26 mouse cellular contexts compared by ENCODE assay signal in genomic region chr19:41123009-41123408, GRCm38 (mm10). TPM values are rescaled to one million over a fixed set of nuclear protein-coding genes. Genes with fewer than 3 reads are reported as not detected.
DNase-seq lines count a peak whose midpoint lies in the region; ATAC-seq lines count a peak whose summit lies in the region.
"Had no signal": no experiment of that assay in that cellular context is flagged by ENCODE, and none has a peak within 500 bp of the region (broad histone marks: within the 10 kb centered on the region; RNA-seq: fewer than 3 reads in every experiment).

No protein-coding gene starts in this region.

- H3K9me3 ChIP-seq in forebrain, embryonic 10.5 days = no peaks in the 10 kb centered on the region
- H3K9me3 ChIP-seq in forebrain, embryonic 11.5 days (ENCODE audit: control insufficient read depth, low read length) = no peaks in the 10 kb centered on the region
- H3K9me3 ChIP-seq in neural tube, embryonic 13.5 days = no peaks in the 10 kb centered on the region
- H3K9me3 ChIP-seq: embryonic facial prominence, embryonic 10.5 days; embryonic facial prominence, embryonic 12.5 days; G1E had no signal

- H3K27me3 ChIP-seq in forebrain, embryonic 10.5 days (ENCODE audit: poor library complexity, severe bottlenecking) = peaks cover 15% of the 10 kb centered on the region; the same call in 1 of the 2 replicates
- H3K27me3 ChIP-seq in forebrain, embryonic 11.5 days (ENCODE audit: control insufficient read depth, insufficient read depth, low read length) = no peaks in the 10 kb centered on the region; the same call in 1 of the 2 replicates
- H3K27me3 ChIP-seq in neural tube, embryonic 13.5 days = no peaks in the 10 kb centered on the region
- H3K27me3 ChIP-seq: embryonic facial prominence, embryonic 12.5 days had no signal

- 0 out of 2 replicates have a peak overlapping the region, but pooled peaks have one; percentile 2 for H3K27ac ChIP-seq in forebrain, embryonic 10.5 days
- no peak overlapping the region for H3K27ac ChIP-seq in forebrain, embryonic 11.5 days (ENCODE audit: low read depth, low read length)
- peak overlapping the region; percentile 28 for H3K27ac ChIP-seq in neural tube, embryonic 13.5 days (replicated peaks)
- H3K27ac ChIP-seq: embryonic facial prominence, embryonic 10.5 days; embryonic facial prominence, embryonic 12.5 days had no signal

- peaks cover 13% of the 10 kb centered on the region for H3K4me1 ChIP-seq in forebrain, embryonic 10.5 days
- no peaks in the 10 kb centered on the region for H3K4me1 ChIP-seq in forebrain, embryonic 11.5 days (replicated peaks; ENCODE audit: control insufficient read depth, insufficient read depth, low read length)
- H3K4me1 ChIP-seq in neural tube, embryonic 13.5 days (replicated peaks) = peaks cover 16% of the 10 kb centered on the region

- no peak for ATAC-seq in forebrain, embryonic 11.5 days (replicated peaks; ENCODE audit: low FRiP score)
- no peak for ATAC-seq in neural tube, embryonic 13.5 days (ENCODE audit: low read depth)
- ATAC-seq: CD4-positive, CD25-positive, alpha-beta regulatory T cell, adult 4 months; forebrain, embryonic 14.5 days; forebrain, postnatal 0 days had no signal

- H3K4me2 ChIP-seq in forebrain, embryonic 11.5 days (ENCODE audit: low read depth, low read length, severe bottlenecking) = no peak overlapping the region
- H3K4me2 ChIP-seq in neural tube, embryonic 13.5 days = no peak overlapping the region
- H3K4me2 ChIP-seq: embryonic facial prominence, embryonic 12.5 days had no signal

- no peak overlapping the region for H3K4me3 ChIP-seq in forebrain, embryonic 10.5 days
- H3K4me3 ChIP-seq in forebrain, embryonic 11.5 days (ENCODE audit: low read depth, low read length) = no peak overlapping the region
- no peak overlapping the region for H3K4me3 ChIP-seq in neural tube, embryonic 13.5 days
- H3K4me3 ChIP-seq: embryonic facial prominence, embryonic 10.5 days; embryonic facial prominence, embryonic 12.5 days had no signal

- intact Hi-C loops in left cerebral cortex, postnatal 10 days (cut with DNase I) = no loop called here

- H3K9ac ChIP-seq in forebrain, embryonic 11.5 days (ENCODE audit: low read length) = no peak overlapping the region
- no peak overlapping the region for H3K9ac ChIP-seq in neural tube, embryonic 13.5 days
- H3K9ac ChIP-seq: embryonic facial prominence, embryonic 12.5 days; forebrain, postnatal 0 days had no signal

- no peaks in the 10 kb centered on the region for H3K36me3 ChIP-seq in forebrain, embryonic 10.5 days (replicated peaks)
- no peaks in the 10 kb centered on the region for H3K36me3 ChIP-seq in forebrain, embryonic 11.5 days (ENCODE audit: control insufficient read depth, insufficient read depth, low read length)
- no peaks in the 10 kb centered on the region for H3K36me3 ChIP-seq in neural tube, embryonic 13.5 days
- H3K36me3 ChIP-seq: embryonic facial prominence, embryonic 10.5 days; embryonic facial prominence, embryonic 12.5 days; G1E had no signal

- 26% methylated on average over 3 of the region's 3 CpGs for WGBS in forebrain, embryonic 10.5 days
- 33% methylated on average over 3 of the region's 3 CpGs for WGBS in forebrain, embryonic 11.5 days
- 2% methylated on average over 3 of the region's 3 CpGs for WGBS in neural tube, embryonic 13.5 days

- DNase-seq in forebrain, embryonic 10.5 days (ENCODE audit: extremely low spot score, low spot score) = no peak
- no peak for DNase-seq in forebrain, embryonic 11.5 days (ENCODE audit: low spot score)
- no peak for DNase-seq in neural tube, embryonic 10.5 days (ENCODE audit: extremely low spot score, low spot score)
- peak; percentile 62 for DNase-seq in testis, postnatal 10 days (ENCODE audit: low spot score)
- DNase-seq in testis, postnatal 14 days (ENCODE audit: low spot score) = no peak
- peak; percentile 48 for DNase-seq in Muller cell, postnatal 12 days (ENCODE audit: inconsistent ontology term)
- DNase-seq in left cerebral cortex, postnatal 10 days (ENCODE audit: extremely low spot score in 1 of 2, low spot score in 2 of 2) = no peak
- DNase-seq: adrenal gland, adult 2 months; adrenal gland, postnatal 10 days; adrenal gland, postnatal 25 days; B cell, adult 2 months; cerebellum, adult 11-12 months; cerebellum, adult 2 months; cerebellum, adult 9-10 months; cerebellum, postnatal 10 days; cerebellum, postnatal 25 days; forebrain, postnatal 0 days had no signal

RNA-seq across cellular contexts. Expression of gene Opalin, which starts 46.1 kb away (rescaled TPM):
- polyA plus RNA-seq in forebrain, embryonic 10.5 days (2016; fragmentation: Nextera tagmentation; extraction: Ambion mirVana) = not detected in 2 replicates
- not detected in 2 replicates for polyA plus RNA-seq in forebrain, embryonic 11.5 days (2014; fragmentation: Nextera tagmentation; extraction: Ambion mirVana)
- not detected in 2 replicates for polyA plus RNA-seq in neural tube, embryonic 13.5 days (2015; fragmentation: Nextera tagmentation; extraction: Ambion mirVana)
- total RNA-seq in left cerebral cortex, postnatal 10 days (2021) = under 1 TPM; 0.36 to 0.69 TPM
- total RNA-seq: adrenal gland, adult 2 months; adrenal gland, postnatal 10 days; adrenal gland, postnatal 25 days; adrenal gland, postnatal 4 days; CH12.LX; forebrain, postnatal 0 days had no signal
- polyA plus RNA-seq: adrenal gland, adult 2 months; CD4-positive, CD25-positive, alpha-beta regulatory T cell, adult 4 months; embryonic facial prominence, embryonic 10.5 days; embryonic facial prominence, embryonic 12.5 days; embryonic facial prominence, embryonic 14.5 days; forebrain, embryonic 14.5 days; forebrain, postnatal 0 days; G1E had no signal

Comparison
In these comparisons a context has a peak if more than half of its experiments do, and no peak if none do; other contexts are left out.
1. DNase-seq: peak in testis, postnatal 10 days (single experiment) and Muller cell, postnatal 12 days (single experiment); none in forebrain, embryonic 10.5 days (single experiment), forebrain, embryonic 11.5 days (single experiment), neural tube, embryonic 10.5 days (single experiment), testis, postnatal 14 days (single experiment) and left cerebral cortex, postnatal 10 days (0 of 2).